Mouse (Mus musculus): ENCODE measurements at regions not wholly inside any gene's neighbourhood (a gene's known extent, or its start where the extent isn't known, plus 50 kb on each side); places are given as distances from the start of the nearest gene placed in this dataset.

- no peak overlapping the region for H3K4me3 ChIP-seq (ENCODE audit: low read length)
- no peak overlapping the region for H3K27ac ChIP-seq (ENCODE audit: low read depth, low read length)
- H3K27me3 ChIP-seq (replicated peaks; ENCODE audit: control insufficient read depth, insufficient read depth, low read length), result no peaks in the 10 kb centered on the region
- H3K4me2 ChIP-seq (ENCODE audit: low read length), result no peak overlapping the region
- WGBS, result 89% methylated on average over 5 of the region's 5 CpGs
- H3K36me3 ChIP-seq (ENCODE audit: control insufficient read depth, insufficient read depth, low read length), result no peaks in the 10 kb centered on the region
- ATAC-seq, result no peak
- H3K9me3 ChIP-seq (ENCODE audit: control insufficient read depth, low read length), result no peaks in the 10 kb centered on the region
- H3K4me1 ChIP-seq (ENCODE audit: control insufficient read depth, insufficient read depth, low read depth, low read length), result no peaks in the 10 kb centered on the region
- no peak overlapping the region for H3K9ac ChIP-seq (ENCODE audit: low read depth, low read length)
These were observed 138.7 kb upstream of the Sox4 start for GRCm38 (mm10) chr13:29092166-29092565.

DNA sequence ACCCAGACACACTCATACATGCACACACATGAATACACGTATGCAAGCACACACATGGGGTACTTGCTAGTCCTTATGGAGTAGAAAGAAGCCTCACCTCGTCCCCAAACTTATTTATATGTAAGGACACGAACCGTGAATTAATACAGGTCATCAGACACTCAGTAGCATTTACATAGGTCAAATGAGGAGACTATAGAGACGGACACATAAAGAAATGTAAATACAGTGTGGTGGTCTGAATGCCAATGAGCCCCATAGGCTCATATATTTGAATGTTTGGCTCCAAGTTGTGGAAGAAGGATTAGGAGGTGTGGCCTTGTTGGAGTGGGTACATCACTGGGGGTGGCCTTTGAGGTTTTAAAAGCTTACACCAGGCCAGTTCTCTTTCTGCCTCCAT lies 133.3 kb upstream of the Sox4 start:
- Histone ChIP-seq H3K4me2 (ENCODE audit: low read length) (no peak overlapping the region), H3K4me1 (ENCODE audit: control insufficient read depth, insufficient read depth, low read depth, low read length) (no peaks in the 10 kb centered on the region), H3K9ac (ENCODE audit: low read depth, low read length) (no peak overlapping the region), H3K9me3 (ENCODE audit: control insufficient read depth, low read length) (no peaks in the 10 kb centered on the region), H3K27me3 (replicated peaks; ENCODE audit: control insufficient read depth, insufficient read depth, low read length) (no peaks in the 10 kb centered on the region), H3K27ac (ENCODE audit: low read depth, low read length) (no peak overlapping the region), H3K4me3 (ENCODE audit: low read length) (no peak overlapping the region), H3K36me3 (ENCODE audit: control insufficient read depth, insufficient read depth, low read length) (no peaks in the 10 kb centered on the region)
- ATAC-seq, result no peak
- WGBS, result 45% methylated on average over 5 of the region's 5 CpGs

DNA sequence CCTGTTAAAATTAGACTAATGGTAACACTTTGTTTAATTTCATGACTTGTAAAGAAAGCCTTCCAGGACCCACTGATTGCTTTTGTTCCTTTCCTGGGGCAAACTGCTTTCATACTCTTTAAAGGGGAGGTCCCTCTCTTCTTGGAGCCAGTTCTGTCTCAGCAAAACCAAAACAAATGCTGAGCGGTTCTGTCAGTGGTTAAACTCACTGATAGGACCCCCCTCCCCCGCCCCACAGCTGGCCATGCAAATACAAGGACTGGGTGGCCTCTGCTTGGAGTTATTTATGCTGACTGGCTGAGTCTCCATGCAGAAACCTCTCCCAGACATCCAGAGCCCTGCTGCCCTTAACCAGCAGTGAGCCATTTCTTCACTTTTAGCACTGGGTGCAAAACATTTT lies 127.6 kb upstream of the Sox4 start:
- Histone ChIP-seq H3K4me1 (ENCODE audit: control insufficient read depth, insufficient read depth, low read depth, low read length) (no peaks in the 10 kb centered on the region), H3K9ac (ENCODE audit: low read depth, low read length) (no peak overlapping the region), H3K27ac (ENCODE audit: low read depth, low read length) (no peak overlapping the region), H3K4me2 (ENCODE audit: low read length) (no peak overlapping the region), H3K36me3 (ENCODE audit: control insufficient read depth, insufficient read depth, low read length) (no peaks in the 10 kb centered on the region), H3K9me3 (ENCODE audit: control insufficient read depth, low read length) (no peaks in the 10 kb centered on the region), H3K27me3 (replicated peaks; ENCODE audit: control insufficient read depth, insufficient read depth, low read length) (no peaks in the 10 kb centered on the region), H3K4me3 (ENCODE audit: low read length) (no peak overlapping the region)
- WGBS, result 22% methylated on average over 2 of the region's 2 CpGs
- no peak for ATAC-seq

DNA sequence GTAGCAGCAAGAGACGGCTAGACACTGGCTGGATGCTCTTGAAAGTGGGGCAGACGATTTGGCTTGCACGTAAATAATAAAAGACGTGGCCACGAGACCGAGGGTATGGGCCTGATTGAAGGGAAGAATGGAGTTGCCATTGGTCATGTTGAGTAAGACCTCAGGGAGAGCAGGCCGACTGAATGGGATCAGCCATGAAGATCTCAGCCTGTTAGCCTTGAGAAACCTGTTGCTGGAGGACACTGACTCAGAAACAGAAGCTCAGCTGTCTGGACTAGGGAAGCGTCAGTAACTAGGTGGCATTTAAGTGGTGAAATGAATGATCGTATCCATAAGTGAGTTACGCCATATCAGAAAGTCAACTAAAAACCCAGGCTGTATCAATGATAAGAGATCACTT lies 126.3 kb upstream of the Sox4 start:
- no peaks in the 10 kb centered on the region for H3K27me3 ChIP-seq (replicated peaks; ENCODE audit: control insufficient read depth, insufficient read depth, low read length)
- no peaks in the 10 kb centered on the region for H3K9me3 ChIP-seq (ENCODE audit: control insufficient read depth, low read length)
- no peak overlapping the region for H3K4me3 ChIP-seq (ENCODE audit: low read length)
- no peaks in the 10 kb centered on the region for H3K4me1 ChIP-seq (ENCODE audit: control insufficient read depth, insufficient read depth, low read depth, low read length)
- no peak overlapping the region for H3K9ac ChIP-seq (ENCODE audit: low read depth, low read length)
- WGBS, result 95% methylated on average over 10 of the region's 10 CpGs
- H3K36me3 ChIP-seq (ENCODE audit: control insufficient read depth, insufficient read depth, low read length), result no peaks in the 10 kb centered on the region
- no peak for ATAC-seq
- no peak overlapping the region for H3K27ac ChIP-seq (ENCODE audit: low read depth, low read length)
- no peak overlapping the region for H3K4me2 ChIP-seq (ENCODE audit: low read length)

- whole genome bisulfite sequencing, result 93% methylated on average over 2 of the region's 2 CpGs
- Histone ChIP-seq H3K27ac (ENCODE audit: low read depth, low read length) (no peak overlapping the region), H3K27me3 (replicated peaks; ENCODE audit: control insufficient read depth, insufficient read depth, low read length) (no peaks in the 10 kb centered on the region), H3K4me3 (ENCODE audit: low read length) (no peak overlapping the region), H3K4me2 (ENCODE audit: low read length) (no peak overlapping the region), H3K9ac (ENCODE audit: low read depth, low read length) (no peak overlapping the region), H3K4me1 (ENCODE audit: control insufficient read depth, insufficient read depth, low read depth, low read length) (no peaks in the 10 kb centered on the region), H3K9me3 (ENCODE audit: control insufficient read depth, low read length) (no peaks in the 10 kb centered on the region), H3K36me3 (ENCODE audit: control insufficient read depth, insufficient read depth, low read length) (no peaks in the 10 kb centered on the region)
- ATAC-seq, result no peak
These were observed 120.1 kb upstream of the Sox4 start for GRCm38 (mm10) chr13:29073630-29074029.

GRCm38 (mm10) chr13:29063924-29064323 lies 110.4 kb upstream of the Sox4 start:
- no peaks in the 10 kb centered on the region for H3K27me3 ChIP-seq (replicated peaks; ENCODE audit: control insufficient read depth, insufficient read depth, low read length)
- no peaks in the 10 kb centered on the region for H3K36me3 ChIP-seq (ENCODE audit: control insufficient read depth, insufficient read depth, low read length)
- no peak overlapping the region for H3K27ac ChIP-seq (ENCODE audit: low read depth, low read length)
- no peak overlapping the region for H3K4me2 ChIP-seq (ENCODE audit: low read length)
- H3K4me1 ChIP-seq (ENCODE audit: control insufficient read depth, insufficient read depth, low read depth, low read length), result peaks cover 3% of the 10 kb centered on the region; the same call in 1 of the 2 replicates
- H3K9ac ChIP-seq (ENCODE audit: low read depth, low read length), result no peak overlapping the region
- peaks cover 3% of the 10 kb centered on the region; the same call in 1 of the 2 replicates for H3K9me3 ChIP-seq (ENCODE audit: control insufficient read depth, low read length)
- ATAC-seq, result no peak
- WGBS, result 85% methylated on average over 5 of the region's 5 CpGs
- no peak overlapping the region for H3K4me3 ChIP-seq (ENCODE audit: low read length)

DNA sequence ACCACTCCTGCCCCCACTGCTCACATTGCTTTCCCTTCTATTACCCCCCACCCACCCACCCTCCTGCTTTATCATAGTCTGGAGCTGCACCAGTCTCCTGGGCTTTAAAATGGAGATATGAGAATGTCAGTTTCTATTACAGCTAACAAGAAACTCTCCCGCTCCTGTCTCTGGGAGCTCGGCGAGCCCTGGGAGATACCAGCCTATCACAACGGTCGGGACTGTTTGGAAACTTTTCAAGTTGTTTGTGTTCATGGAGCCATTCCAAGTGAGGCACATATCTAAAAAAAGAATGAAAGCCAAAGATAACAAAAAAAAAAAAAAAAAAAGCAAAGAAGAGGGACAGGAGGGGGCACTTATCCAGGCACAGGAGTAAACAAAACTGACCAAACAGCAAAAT lies 105.2 kb upstream of the Sox4 start:
- H3K36me3 ChIP-seq (ENCODE audit: control insufficient read depth, insufficient read depth, low read length), result no peaks in the 10 kb centered on the region
- no peaks in the 10 kb centered on the region for H3K27me3 ChIP-seq (replicated peaks; ENCODE audit: control insufficient read depth, insufficient read depth, low read length)
- H3K27ac ChIP-seq (ENCODE audit: low read depth, low read length), result no peak overlapping the region
- WGBS, result 53% methylated on average over 5 of the region's 5 CpGs
- peaks cover 3% of the 10 kb centered on the region; the same call in 1 of the 2 replicates for H3K4me1 ChIP-seq (ENCODE audit: control insufficient read depth, insufficient read depth, low read depth, low read length)
- no peak overlapping the region for H3K4me2 ChIP-seq (ENCODE audit: low read length)
- no peak overlapping the region for H3K4me3 ChIP-seq (ENCODE audit: low read length)
- ATAC-seq, result no peak
- H3K9me3 ChIP-seq (ENCODE audit: control insufficient read depth, low read length), result peaks cover 3% of the 10 kb centered on the region; the same call in 1 of the 2 replicates
- no peak overlapping the region for H3K9ac ChIP-seq (ENCODE audit: low read depth, low read length)

GRCm38 (mm10) chr13:29049730-29050129 lies 96.2 kb upstream of the Sox4 start:
- 26% methylated on average over 4 of the region's 4 CpGs for WGBS
- ATAC-seq, result no peak
- Histone ChIP-seq H3K9me3 (ENCODE audit: control insufficient read depth, low read length) (no peaks in the 10 kb centered on the region), H3K4me2 (ENCODE audit: low read length) (no peak overlapping the region), H3K27ac (ENCODE audit: low read depth, low read length) (no peak overlapping the region), H3K9ac (ENCODE audit: low read depth, low read length) (no peak overlapping the region), H3K36me3 (ENCODE audit: control insufficient read depth, insufficient read depth, low read length) (no peaks in the 10 kb centered on the region), H3K4me1 (ENCODE audit: control insufficient read depth, insufficient read depth, low read depth, low read length) (no peaks in the 10 kb centered on the region), H3K27me3 (replicated peaks; ENCODE audit: control insufficient read depth, insufficient read depth, low read length) (no peaks in the 10 kb centered on the region), H3K4me3 (ENCODE audit: low read length) (no peak overlapping the region)

DNA sequence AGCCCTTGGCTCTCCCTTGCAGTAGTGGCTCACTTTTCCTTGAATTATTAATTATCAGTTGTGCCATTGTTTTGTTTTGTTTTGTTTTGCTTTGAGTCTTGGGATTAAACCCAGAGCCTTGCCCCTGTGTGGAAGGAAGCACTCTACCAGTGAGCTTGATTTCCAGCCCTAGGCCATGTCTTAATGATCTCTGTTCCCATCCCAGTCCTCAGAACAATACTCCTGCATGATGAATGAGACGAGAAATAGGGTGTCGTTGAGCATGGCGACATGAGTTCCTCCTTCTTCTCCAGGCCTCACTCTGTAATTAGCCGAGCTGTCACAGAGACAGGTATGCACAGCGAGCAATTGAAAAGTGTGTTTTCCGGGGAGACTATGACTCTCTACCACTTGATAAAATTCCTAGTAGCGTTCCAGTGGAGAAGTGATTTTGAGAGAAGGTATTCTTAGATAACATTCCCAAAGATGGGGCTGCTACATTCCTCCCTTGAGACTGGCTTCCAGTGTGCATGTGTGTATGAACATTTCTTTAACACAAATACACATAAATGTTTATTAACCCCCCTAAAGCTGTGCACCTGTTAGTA lies 95.6 kb upstream of the Sox4 start:
- H3K9me3 ChIP-seq (ENCODE audit: control insufficient read depth, low read length), result no peaks in the 10 kb centered on the region
- WGBS, result 47% methylated on average over 7 of the region's 7 CpGs
- no peaks in the 10 kb centered on the region for H3K4me1 ChIP-seq (ENCODE audit: control insufficient read depth, insufficient read depth, low read depth, low read length)
- H3K27me3 ChIP-seq (replicated peaks; ENCODE audit: control insufficient read depth, insufficient read depth, low read length), result no peaks in the 10 kb centered on the region
- H3K4me3 ChIP-seq (ENCODE audit: low read length), result no peak overlapping the region
- H3K9ac ChIP-seq (ENCODE audit: low read depth, low read length), result no peak overlapping the region
- no peak for ATAC-seq
- no peak overlapping the region for H3K27ac ChIP-seq (ENCODE audit: low read depth, low read length)
- H3K4me2 ChIP-seq (ENCODE audit: low read length), result no peak overlapping the region
- no peaks in the 10 kb centered on the region for H3K36me3 ChIP-seq (ENCODE audit: control insufficient read depth, insufficient read depth, low read length)

GRCm38 (mm10) chr13:29044655-29045054 lies 91.1 kb upstream of the Sox4 start:
- 80% methylated on average over 4 of the region's 4 CpGs for WGBS
- H3K36me3 ChIP-seq (ENCODE audit: control insufficient read depth, insufficient read depth, low read length), result no peaks in the 10 kb centered on the region
- ATAC-seq, result no peak

More at GRCm38 (mm10) chr13:29044655-29045054, 91.1 kb upstream of the Sox4 start:
- Histone ChIP-seq H3K27me3 (replicated peaks; ENCODE audit: control insufficient read depth, insufficient read depth, low read length) (no peaks in the 10 kb centered on the region), H3K4me1 (ENCODE audit: control insufficient read depth, insufficient read depth, low read depth, low read length) (no peaks in the 10 kb centered on the region), H3K4me2 (ENCODE audit: low read length) (no peak overlapping the region), H3K9me3 (ENCODE audit: control insufficient read depth, low read length) (no peaks in the 10 kb centered on the region), H3K27ac (ENCODE audit: low read depth, low read length) (no peak overlapping the region), H3K9ac (ENCODE audit: low read depth, low read length) (no peak overlapping the region), H3K4me3 (ENCODE audit: low read length) (no peak overlapping the region)
